Mouse (Mus musculus) sigmoid colon, adult 10 weeks (tissue): ENCODE data around the gene Arl14ep. TPM values are rescaled to one million over a fixed set of nuclear protein-coding genes. Genes with fewer than 3 reads are reported as not detected.

Experiments
- polyA plus RNA-seq: library from polyadenylated mRNA; stranded (reverse); fragments of 350-450 nt; fragmentation: Illumina TruSeq; extraction: RNeasy Lipid Tissue Mini Kit (QIAGEN cat#74804); gene quantifications from one replicate; pipeline ENCODE4 v1.2.3, GENCODE M21; 2014; ENCODE audit warnings: low read depth, low replicate concordance

The Arl14ep gene
- 33.2 TPM for polyA plus RNA-seq

DNA sequence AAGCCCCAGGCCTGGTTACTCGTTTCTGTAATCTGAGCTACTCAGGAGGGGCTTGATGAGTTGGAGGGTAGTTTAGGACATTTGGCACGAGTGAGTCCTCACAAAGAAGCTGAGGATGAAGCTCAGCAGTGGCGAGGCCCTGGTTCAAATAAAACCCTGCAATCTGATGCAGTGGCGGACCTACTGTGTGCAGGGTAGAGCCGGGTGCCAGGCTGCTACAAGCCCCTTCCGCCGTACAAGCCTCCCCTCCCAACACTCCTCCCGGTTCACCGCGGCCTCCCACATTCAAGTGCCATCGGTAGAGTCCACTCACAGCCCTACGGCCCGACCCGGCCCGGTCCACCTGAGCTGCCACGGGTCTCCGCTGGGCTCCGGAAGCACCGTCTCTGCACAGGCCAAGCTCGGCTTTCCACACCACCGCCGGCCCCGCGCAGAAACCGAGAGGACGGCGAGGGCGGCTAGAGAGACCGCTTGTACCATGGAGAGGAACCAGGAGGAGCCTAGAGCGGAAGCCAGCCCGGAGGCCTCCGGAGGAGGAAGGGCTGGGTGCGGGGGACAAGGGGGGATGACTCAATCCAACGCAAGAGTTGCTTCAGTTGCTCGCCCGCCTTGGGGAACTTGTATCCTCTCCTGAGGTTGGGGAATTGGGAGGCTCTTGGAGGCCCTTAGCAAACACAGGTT lies at the start of gene Arl14ep:
TSS of gene Arl14ep (minus strand) at position 466 of the 681 bp plus-strand sequence.

Other genes with a start within 250 kb of the Arl14ep start
- gene Fshb, start 85.2 kb upstream of the Arl14ep start, polyA plus RNA-seq = not detected